Mouse (Mus musculus): ENCODE data around the gene Morc3.
"Not testable (repeated sequence)": the region's sequence is repeated elsewhere in the genome, so short reads cannot be mapped to it uniquely, and the experiment has no call there.

Morc3 gene

GRCm38 (mm10) chr16:93817371-93817770 lies 14.6 kb upstream of the Morc3 start:
- ATAC-seq (ENCODE audit: insufficient number of reproducible peaks, low FRiP score, low TSS enrichment), result no peak

DNA sequence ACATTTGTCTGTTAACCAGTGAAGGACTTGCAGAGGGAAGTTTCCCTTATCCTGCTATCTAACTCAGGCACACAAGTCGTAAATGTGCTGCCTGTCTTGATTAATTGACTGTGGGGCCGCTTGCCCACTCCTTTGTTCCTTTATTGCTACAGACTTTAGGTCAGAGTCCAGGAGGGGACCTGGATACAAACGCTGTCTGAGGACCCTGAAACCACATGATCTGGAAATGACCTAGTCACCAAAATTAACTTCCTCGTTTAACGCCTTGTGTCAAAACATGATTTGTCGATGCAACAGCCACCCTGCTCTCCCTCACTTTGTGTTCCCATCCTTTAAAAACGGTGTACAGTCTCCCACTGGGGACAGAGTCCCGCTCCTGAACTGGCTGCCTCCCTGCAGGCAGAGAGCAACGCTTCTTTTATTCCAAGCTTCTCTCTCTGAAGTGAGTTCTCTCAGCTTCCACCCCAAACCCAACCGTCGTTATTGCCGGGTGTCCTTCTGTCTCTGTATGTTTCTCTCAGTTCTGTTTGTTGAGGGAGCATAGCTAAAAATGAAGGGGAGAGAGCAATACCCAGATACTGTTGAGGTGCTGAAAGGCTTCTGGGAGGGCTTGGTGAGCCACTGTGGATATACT lies 13.1 kb upstream of the Morc3 start:
- ATAC-seq (ENCODE audit: insufficient number of reproducible peaks, low FRiP score, low TSS enrichment), result no peak

DNA sequence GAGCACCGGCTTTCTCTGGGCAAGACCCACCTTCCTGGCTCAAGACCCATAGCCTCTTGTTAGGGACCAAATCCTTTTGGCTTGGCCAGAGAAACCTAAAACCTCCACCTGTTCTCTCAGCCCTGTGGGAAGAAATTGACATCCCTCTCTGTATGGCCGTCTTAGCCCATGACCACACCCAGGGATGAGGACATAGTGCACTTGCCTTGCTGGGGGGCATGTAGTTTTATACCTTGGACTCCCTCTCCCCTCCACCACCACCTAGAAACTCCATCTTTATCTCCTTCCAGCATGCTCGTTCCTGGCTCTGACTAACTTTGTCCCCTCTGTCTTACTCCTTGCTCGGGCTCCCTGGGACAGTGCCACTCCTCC lies 12.6 kb upstream of the Morc3 start:
- no peak for ATAC-seq (ENCODE audit: insufficient number of reproducible peaks, low FRiP score, low TSS enrichment)

- no peak for ATAC-seq (ENCODE audit: insufficient number of reproducible peaks, low FRiP score, low TSS enrichment)
Observed at GRCm38 (mm10) chr16:93820040-93820439, 11.9 kb upstream of the Morc3 start.

DNA sequence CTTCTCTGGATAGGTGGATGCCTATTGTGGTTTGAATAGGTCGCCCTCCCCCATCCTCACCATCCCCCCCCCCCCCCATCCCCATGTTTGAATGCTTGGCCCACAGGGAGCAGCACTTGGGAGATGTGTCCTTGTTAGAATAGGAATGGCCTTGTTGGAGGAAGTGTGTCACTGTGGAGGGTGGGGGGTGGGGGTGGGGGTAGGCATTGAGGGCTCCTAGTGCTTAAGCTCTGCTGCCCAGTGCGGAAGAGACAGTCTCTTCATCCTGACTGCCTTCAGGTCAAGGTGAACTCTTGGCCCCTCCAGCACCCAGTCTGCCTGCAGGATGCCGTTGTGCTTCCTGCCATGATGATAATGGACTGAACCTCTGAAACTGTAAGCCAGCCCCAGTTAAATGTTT lies 10.2 kb upstream of the Morc3 start:
- ATAC-seq (ENCODE audit: insufficient number of reproducible peaks, low FRiP score, low TSS enrichment), result no peak

- ATAC-seq (ENCODE audit: insufficient number of reproducible peaks, low FRiP score, low TSS enrichment), result not testable (repeated sequence)
Observed at GRCm38 (mm10) chr16:93822433-93823225, 9.3 kb upstream of the Morc3 start.

GRCm38 (mm10) chr16:93824799-93825198 lies 7.1 kb upstream of the Morc3 start:
- ATAC-seq (ENCODE audit: insufficient number of reproducible peaks, low FRiP score, low TSS enrichment), result no peak

DNA sequence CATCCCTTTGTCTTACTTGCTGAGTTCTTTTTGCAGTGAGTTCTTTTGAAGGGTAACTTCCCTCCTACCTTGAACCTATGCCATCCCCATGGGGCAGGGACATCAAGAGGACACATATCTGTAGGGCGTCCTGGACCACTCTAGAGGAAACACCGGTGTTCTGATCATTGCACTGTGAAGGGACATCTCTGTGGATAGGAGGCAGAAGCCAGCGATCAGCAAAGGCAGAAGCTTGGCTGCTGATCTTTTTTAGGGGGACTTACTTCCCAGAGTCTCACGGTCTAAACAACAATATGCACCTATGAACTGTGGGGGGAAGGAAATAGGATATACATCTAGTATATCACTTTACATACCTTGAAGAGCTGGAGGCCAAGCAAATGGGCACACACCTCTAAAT lies 6.5 kb upstream of the Morc3 start:
- no peak for ATAC-seq (ENCODE audit: insufficient number of reproducible peaks, low FRiP score, low TSS enrichment)

DNA sequence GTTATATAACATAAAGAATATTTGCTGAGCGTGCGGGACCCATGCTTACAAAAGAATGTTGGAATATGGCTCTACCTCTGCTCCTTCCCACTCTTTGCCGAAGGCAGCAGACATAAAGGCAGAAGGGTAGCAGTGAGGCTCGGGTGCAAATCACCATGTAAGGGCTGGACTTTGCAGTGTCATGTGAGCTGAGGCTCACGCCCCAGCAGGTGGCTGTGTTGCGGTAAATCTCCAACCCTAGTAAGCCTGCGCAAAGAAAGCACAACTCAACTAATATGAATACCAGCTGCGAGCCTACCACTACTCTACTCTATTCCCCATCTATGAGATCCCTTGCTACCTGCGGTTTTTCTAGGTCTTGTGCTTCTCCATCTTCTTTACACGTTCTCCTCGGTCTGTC lies 5.9 kb upstream of the Morc3 start:
- no peak for ATAC-seq (ENCODE audit: insufficient number of reproducible peaks, low FRiP score, low TSS enrichment)

DNA sequence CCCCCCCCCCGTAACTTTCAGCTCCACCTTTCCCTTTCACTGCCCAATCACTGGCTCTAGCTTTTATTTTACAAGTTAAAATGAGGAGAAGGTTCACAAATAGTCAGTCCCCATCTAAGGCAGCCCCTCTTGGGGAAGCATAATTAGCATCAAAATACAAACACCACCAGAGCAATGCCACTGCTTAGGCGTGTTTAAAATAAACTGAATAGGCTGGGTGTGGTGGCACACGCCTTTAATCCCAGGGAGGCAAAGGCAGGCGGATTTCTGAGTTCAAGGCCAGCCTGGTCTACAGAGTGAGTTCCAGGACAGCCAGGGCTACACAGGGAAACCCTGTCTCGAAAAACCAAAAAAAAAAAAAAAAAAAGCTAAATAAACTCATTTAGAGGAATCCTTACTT lies 5.4 kb upstream of the Morc3 start:
- ATAC-seq (ENCODE audit: insufficient number of reproducible peaks, low FRiP score, low TSS enrichment), result not testable (repeated sequence)

DNA sequence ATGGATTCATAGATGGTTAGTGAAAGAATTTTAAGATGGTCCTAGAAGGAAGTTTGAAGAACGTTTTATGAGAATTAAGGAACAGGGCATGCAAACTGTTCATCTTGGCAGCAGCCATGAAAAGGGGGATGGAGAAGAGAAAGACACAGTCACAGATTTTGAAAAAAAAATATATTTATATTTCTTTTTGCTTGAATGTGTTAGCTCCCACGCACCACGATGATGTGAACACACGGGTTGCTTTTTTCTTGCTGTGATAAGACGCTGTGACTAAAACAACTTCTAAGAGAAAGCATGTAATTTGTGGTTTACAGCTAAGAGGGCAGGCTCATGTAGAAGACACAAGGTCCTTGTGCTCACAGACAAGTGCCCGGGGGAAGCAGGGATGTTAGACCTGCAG lies 5.0 kb upstream of the Morc3 start:
- no peak for ATAC-seq (ENCODE audit: insufficient number of reproducible peaks, low FRiP score, low TSS enrichment)

DNA sequence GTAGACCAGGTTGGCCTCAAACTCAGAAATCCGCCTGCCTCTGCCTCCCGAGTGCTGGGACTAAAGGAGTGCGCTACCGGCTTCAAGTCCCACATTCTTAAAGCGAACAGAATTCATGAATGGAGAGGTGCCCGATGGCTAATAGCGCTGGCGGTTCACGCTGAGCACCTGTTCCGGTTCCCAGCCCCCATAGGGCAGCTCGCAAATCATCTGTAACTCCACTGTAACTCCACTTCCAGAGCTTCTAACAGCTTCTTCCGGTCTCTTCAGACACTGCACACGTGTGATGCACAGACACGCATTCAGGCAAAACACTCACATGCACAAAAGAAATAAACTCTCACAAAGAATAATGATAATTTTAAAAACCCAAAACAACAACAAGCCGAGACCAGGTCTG lies 2.4 kb upstream of the Morc3 start:
- no peak for ATAC-seq (ENCODE audit: insufficient number of reproducible peaks, low FRiP score, low TSS enrichment)

DNA sequence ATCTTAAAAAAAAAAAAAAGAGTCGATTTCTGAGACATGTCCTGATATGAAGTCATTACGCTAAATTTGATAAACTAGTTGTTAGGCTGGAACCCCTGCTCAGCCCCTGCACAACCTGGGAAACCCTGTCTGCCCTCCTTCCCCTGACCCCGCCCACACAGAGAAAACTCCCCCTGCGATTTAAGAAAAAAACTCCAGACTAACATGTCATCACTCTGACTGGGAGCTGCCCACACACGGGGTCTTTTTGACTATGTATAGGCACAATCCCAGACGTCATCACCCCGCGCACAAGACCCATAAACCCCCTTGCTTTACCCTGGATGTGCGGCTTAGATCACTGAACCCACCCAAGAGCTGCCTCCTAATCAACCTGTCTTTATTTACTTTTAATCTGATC lies 1.9 kb upstream of the Morc3 start:
- ATAC-seq (ENCODE audit: insufficient number of reproducible peaks, low FRiP score, low TSS enrichment), result no peak

- ATAC-seq (ENCODE audit: insufficient number of reproducible peaks, low FRiP score, low TSS enrichment), result no peak
Observed at GRCm38 (mm10) chr16:93830916-93831315, 1.0 kb upstream of the Morc3 start.

DNA sequence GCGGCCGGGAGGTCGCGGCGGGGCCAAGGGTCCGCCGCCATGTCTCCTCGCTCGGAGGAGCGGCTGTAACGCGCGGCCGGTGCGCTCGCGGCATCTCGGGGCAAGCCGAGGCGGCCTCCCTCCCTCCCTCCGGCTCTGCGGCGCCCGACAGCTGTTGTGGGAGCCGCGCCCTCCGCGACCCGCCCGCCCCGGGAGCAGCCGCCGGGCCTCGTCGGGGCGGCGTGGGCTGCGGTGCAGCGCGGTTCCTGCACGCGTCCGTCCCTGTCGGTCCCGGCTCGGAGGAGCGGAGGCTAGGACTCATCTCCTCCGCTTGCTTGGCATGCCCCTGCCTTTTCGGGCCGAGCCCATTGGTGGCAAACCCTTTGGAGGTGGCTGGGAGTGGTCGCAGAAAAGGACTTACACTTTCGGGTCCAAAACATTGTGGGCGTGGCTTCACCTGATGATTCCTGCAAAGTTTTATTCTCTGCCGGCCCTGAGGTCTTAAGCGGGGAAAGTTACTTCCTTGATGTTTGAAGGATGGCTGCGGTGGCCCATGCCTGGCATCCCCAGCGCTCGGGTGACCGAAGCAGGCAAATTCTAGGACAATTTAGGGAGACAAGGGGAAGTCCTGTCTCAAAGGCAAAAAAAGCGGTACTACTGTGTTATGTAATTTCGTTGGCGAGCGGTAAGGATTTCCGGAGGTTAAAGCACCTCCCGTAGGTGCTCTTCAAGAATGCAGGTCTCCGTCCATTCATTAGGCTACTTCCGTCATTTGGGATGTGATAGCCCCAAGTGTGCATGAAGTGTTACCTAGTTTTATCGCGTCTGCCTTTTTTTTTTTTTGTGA lies 743 bp downstream of the Morc3 start:
- ATAC-seq (ENCODE audit: insufficient number of reproducible peaks, low FRiP score, low TSS enrichment), result no peak

- ATAC-seq (ENCODE audit: insufficient number of reproducible peaks, low FRiP score, low TSS enrichment), result no peak
Observed at GRCm38 (mm10) chr16:93833551-93833950, 1.6 kb downstream of the Morc3 start.

- no peak for ATAC-seq (ENCODE audit: insufficient number of reproducible peaks, low FRiP score, low TSS enrichment)
Observed at GRCm38 (mm10) chr16:93834076-93834475, 2.2 kb downstream of the Morc3 start.

DNA sequence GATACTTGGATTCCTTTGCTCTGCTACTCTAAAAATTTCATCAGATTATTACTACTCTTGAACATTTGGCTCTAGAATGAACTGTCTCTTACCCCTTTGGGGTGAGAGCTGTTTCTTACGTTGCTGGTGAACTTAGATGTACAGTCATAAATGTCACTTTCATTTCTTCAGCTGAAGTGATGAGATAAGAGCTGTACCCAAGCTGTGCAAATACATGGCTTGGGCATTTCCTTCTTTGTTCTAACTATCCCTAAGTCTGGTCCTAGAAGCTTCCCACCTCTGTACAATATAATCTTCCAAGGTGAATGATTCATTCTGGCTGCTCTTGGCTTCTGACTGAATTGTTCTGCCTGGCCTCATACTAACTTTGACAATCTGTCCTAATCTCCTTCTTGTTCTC lies 7.1 kb downstream of the Morc3 start:
- ATAC-seq (ENCODE audit: insufficient number of reproducible peaks, low FRiP score, low TSS enrichment), result no peak

GRCm38 (mm10) chr16:93850527-93850926 lies 18.6 kb downstream of the Morc3 start:
- no peak for ATAC-seq (ENCODE audit: insufficient number of reproducible peaks, low FRiP score, low TSS enrichment)

DNA sequence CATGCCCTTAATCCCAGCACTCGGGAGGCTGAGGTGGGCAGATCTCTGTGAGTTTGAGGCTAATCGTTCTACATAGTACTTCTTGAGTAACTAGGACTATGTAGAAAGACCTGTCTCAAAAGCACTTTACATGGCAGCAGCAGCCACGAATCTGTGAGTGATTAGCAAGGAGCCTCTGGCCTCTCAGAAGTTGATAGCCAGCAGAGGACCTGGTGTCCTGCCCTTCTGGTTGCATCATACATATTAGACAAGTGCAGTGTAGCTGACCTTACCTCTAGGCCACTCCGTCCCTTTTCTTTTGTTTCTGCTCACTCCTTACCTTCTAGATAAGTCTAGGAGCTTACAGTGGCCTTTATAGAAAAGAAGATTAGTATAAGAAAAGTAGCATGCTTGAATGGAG lies 28.0 kb downstream of the Morc3 start:
- no peak for ATAC-seq (ENCODE audit: insufficient number of reproducible peaks, low FRiP score, low TSS enrichment)

- no peak for ATAC-seq (ENCODE audit: insufficient number of reproducible peaks, low FRiP score, low TSS enrichment)
Observed at GRCm38 (mm10) chr16:93860686-93861085, 28.8 kb downstream of the Morc3 start.

Measured in cerebellum, adult (tissue).